Mouse (Mus musculus): ENCODE data around the gene Itsn1.

The Itsn1 gene

GRCm38 (mm10) chr16:91729066-91729482 is at the start of gene Itsn1:
Gene Itsn1 (plus strand): TSS chr16:91729281.
- peak; percentile 95 for DNase-seq

DNA sequence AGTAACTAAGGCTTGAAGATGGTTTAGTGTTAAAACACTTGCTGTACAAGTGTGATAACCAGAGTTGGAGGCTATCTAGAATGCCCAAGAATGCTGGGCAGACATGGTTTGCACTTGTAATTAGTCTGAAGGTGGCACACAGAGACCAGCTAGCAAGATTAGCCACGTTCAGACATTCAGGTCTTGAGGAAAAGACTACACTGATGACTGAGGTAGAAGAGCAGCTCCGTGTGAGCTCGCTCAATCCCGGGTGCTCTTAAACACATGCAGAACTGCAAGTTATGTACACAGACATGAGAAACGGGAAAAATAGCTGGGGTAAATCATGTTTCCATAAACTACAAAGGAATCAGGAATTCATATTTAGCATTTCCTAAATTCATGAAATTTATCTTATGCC is 48.4 kb upstream of the Itsn1 start:
- no peak for DNase-seq

DNA sequence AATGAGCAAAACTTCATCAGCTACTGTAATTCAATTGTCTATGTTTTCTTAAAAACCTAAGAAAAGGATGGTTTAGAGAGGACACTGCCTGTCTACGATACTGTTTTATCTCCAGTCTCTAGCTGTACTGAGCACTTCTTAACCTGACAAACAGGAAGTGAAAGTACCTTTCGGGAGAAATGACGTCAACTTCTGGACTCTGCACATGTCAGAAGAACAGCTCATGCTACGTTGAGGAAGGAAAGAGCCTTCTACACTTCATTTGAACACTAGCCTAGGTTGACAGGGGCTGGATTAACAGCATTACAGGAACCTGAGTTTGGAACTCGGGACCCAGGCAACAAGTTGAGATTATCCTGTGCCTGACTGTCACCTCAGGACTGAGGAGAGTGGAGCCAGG is 43.6 kb upstream of the Itsn1 start:
- no peak for DNase-seq

GRCm38 (mm10) chr16:91686369-91686768 is 42.7 kb upstream of the Itsn1 start:
- no peak for DNase-seq

GRCm38 (mm10) chr16:91688023-91688618 is 41.0 kb upstream of the Itsn1 start:
- DNase-seq = no peak

GRCm38 (mm10) chr16:91688619-91689334 is 40.3 kb upstream of the Itsn1 start, which contains the start of gene Donson:
Gene Donson (minus strand): TSS chr16:91688770.
- DNase-seq = peak; percentile 95

DNA sequence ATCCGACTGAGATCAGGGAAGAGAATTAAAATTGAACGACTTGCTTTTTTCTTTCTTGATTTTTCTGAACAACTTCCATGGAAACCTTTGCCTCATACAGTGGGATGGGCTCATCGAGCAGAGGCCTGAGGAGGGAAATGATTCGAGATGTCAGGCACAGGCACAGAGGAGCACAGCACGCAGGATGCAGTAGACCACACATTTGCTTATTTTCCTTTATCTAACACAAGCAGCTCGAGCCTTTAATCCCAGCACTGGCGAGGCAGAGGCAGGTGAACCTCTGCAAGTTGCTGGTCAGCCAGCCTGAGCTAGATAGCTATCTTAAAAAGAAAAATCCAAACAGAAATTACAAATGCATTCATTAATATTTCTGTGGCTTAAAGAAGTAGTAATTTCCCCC is 39.3 kb upstream of the Itsn1 start:
- no peak for DNase-seq

GRCm38 (mm10) chr16:91694455-91695084 is 34.5 kb upstream of the Itsn1 start:
- DNase-seq = peak; percentile 85

DNA sequence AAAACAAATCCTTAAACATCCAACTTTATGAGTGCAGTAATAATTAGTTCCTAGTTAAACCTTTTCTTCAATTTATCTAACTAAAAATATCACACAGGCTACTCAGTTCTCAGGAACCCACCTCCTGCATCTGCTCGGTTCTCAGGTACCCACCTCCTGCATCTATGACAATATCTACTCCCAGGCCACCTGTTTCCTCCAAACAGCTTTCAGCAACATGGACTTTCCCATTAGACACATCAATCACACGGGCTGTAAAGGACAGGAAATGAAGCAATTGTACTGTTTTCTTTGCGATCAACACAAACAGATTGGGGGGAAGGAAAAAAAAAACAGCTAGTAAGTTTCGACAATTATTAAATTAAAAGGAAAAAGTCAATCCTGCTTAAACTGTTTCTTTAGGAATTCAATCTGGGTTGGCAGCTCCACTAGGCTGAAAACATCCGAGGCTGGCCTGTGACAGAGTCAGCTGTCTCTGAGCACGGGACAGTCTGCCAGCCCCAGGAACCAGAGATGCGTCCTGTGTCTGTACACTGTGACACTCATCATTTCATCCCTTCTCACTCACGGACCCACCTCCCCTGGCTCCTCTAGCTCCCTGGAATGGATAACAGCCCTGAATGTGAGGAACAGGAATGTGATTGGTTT is 33.8 kb upstream of the Itsn1 start:
- no peak for DNase-seq

- DNase-seq = no peak
Observed at GRCm38 (mm10) chr16:91698995-91699394, 30.1 kb upstream of the Itsn1 start.

DNA sequence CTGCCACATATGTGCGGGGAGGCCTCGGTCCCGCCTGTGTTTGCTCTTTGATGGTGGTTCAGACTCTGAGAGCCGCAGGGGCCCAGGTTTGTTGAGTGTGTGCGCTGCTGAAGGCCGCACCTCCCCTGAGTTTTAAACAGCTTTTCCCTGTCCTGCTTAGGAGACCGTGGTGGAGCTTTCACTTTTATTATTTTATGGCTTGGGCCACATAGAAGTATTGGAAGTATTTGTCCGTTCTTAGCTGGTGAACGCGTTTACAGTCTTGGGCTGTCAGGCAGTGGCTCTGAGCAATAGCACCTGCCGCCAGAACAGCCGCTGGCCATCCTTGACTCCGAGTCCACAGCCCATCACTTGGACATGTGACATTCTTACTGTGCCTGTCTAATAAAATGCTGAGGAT is 27.2 kb upstream of the Itsn1 start:
- DNase-seq = no peak

GRCm38 (mm10) chr16:91702771-91703188 is 26.3 kb upstream of the Itsn1 start:
- DNase-seq = no peak

DNA sequence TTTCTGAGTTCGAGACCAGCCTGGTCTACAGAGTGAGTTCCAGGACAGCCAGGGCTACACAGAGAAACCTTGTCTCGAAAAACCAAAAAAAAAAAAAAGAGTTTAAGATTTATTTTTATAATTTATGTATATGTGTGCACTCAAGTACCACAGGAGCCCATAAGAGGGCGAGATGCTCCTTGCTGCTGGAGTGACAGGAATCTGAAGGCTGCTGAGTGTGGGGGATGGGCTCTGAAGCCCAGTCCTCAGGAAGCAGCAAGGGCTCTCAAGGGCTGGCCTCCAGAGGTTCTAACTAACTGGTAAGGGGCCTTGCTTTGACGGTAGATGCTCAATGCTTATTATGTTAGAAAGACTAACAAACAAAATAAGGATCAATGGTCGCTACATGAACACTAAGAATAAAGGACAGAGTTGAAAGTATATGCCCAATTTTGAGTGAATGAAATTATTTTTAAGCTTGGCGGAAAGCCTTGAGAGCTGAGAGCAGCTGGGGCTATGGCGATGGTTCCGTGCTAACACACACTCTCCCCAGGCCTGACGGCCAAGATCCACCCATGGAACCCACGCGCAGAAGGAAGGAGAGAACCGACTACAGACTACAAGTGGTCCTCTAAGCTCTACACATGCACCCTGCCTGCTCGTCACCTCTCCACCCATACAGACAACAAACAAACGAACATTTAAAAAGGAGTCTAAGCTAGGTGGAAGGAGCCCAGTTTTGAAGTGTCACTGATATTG is 24.3 kb upstream of the Itsn1 start:
- peak; percentile 22 for DNase-seq

GRCm38 (mm10) chr16:91710241-91710640 is 18.8 kb upstream of the Itsn1 start:
- no peak for DNase-seq

GRCm38 (mm10) chr16:91716927-91717349 is 12.1 kb upstream of the Itsn1 start:
- DNase-seq = no peak

DNA sequence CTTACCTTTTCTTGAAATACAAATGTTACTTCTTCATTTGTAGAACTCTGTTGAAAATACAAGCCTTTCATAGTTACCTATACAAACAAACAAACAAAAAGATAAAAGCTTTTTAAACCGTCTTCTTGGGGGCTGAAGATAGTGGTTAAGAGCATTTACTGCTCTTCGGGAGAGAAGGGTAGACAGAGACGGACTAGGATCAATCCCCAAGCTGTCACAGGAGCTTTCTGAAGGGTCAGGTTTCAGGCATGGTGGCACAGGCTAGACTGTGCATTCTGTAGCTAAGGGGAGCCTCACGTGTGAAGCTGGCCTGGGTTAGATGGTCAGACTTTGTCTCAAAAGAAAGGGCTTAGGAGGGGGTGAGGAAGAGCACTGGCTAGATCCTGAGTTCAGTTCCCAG is 11.7 kb upstream of the Itsn1 start:
- no peak for DNase-seq

DNA sequence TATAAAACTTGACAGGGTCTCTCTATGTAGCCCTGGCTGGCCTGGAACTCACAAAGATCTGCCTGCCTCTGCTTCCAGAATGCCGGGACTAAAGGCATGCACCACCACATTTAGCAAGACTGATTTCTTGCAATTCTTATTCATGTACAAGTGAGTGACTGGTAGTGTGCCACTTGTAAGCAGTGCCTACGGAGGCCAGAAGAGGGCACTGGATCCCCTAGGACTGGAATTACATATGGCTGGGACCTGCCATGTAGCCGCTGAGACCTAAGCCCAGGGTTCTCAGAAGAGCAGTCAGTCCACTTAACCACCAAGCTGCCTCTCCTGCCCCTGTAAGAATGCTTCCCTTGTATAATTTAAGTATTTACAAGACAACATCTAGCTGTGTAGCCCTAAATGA is 4.8 kb upstream of the Itsn1 start:
- DNase-seq = peak; percentile 42

DNA sequence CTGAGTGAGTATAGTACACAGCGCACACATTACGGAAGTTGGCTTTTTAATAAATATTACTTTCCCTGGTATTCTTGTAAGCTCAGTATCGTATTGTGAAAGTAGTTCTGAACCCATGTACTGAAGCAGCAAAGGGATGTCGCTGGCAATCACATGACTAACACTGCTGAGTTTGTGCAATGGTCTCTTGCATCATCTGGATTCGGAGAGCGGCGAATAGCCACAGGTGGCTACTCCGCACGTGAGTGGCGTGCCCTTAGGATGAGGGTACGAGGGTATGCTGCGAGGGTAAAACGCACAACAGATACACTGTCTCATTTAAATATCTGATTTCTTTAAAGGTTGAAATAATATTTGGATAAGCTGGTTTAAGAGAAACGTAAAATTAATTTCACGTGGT is 1.6 kb upstream of the Itsn1 start:
- DNase-seq = no peak

DNA sequence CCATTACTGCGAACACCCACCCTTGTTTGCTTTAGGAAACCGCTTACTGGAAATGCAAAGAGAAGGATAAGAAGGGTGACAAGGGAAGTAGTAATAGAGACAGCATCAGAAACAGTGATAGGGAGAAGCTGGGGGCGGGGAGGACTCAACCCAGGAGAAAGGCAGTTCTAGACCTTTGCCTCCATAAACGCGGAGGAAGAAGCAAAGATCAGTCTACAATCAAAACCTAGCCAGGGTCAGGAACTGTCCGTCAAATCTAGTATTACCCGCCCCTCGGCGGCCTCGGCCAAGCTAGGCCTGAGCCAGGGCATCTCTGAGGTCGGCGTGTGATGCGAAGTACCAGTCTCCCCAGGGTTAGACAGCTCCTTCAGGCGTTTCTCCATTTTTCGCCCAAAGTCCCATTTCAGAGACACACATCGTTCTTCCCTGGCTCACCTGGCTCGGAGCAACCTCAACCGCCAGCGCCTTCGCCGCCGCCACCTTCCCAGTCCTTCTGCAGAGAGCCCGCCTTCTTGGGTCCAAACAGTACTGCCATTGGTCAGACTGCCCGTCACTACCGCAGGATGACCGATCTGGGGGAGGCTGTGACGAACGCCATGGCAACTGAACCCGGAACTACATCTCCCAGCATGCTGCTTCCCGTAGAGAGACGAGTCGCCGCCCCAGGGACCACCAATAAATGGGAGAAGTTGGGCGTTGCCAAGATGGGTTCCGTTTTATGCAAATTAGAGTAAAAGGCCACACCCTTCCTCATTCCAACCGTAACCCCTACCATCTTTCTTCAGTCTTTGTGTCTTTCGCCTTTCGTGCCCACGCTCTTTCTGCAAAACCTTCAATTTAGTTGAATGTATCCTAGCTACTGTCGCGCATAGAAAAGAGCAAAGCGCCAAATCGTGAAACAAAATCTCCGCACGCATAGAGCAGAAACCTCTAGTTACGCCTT is 687 bp upstream of the Itsn1 start, which contains the start of gene Cryzl1:
Gene Cryzl1, minus strand, starts transcription at position 853 of the 943 bp plus-strand sequence.
- peak; percentile 91 for DNase-seq

DNA sequence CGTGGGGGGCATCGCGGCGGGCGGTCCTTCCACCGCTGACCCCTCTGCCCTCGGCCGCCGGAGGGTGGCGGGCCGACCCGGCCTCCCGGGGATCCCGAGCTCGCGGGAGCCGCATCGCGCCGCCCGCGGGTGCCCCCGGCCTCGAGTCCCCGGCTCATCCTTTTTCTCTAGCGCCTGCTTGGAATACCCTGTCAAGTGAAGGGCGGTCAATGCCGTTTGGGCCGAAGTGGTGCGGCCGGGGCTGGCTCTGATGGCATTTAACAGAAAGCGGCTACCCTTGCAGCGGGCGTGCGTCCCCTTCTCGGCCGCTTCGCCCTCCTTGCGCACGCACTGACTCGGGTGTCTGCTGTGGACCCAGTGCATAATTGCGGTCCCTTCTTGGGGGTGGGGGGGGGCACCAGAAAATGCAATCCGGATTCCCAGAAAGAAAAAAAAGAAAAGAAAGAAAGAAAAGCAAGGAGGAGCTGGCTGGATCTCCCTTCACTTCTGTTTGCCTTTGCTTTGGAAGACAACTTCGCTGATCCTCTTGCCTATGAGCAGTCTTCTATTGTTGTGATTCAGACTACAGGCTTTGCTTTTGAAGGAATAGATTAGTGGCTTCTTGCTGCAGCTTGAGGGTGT is 850 bp downstream of the Itsn1 start:
- peak; percentile 39 for DNase-seq

DNA sequence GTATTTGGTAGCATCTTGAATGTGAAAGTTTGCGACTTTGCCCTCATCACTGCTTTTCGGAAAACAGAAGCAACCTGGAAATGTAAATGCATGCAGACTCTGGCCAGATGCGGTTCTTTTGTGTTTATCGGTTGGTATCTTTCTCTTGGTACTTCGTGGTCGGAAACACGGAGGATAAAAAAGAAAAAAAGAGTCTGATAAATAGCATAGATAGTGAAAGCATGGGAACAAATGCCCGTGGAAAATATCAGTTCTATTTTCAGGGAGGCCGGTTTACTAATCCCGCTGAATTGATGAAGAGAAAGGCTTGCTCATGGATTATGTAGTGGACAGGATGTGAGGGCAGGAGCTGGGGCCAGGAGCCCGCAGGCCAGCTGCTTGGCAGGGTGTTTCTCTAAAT is 1.4 kb downstream of the Itsn1 start:
- no peak for DNase-seq

Measured in right cerebral cortex, postnatal 4 days (tissue).